Mouse (Mus musculus): ENCODE measurements around the gene Cped1.

- TF ChIP-seq CTCF (IDR thresholded peaks at IDR 0.05; ENCODE audit: extremely low read depth, insufficient read depth, low read length) (no peak), POLR2A (IDR thresholded peaks at IDR 0.05; ENCODE audit: extremely low read depth, insufficient read depth, low read length) (no peak)
Observed at GRCm38 (mm10) chr6:22189346-22190335, 203.9 kb downstream of the Cped1 start.
